Mouse (Mus musculus) heart, postnatal 0 days (tissue): ENCODE results near the gene Kif5c.

Experiments
- CTCF ChIP-seq: IDR thresholded peaks from 2 replicates; pipeline ENCODE4 v1.5.1; 2016; ENCODE audit warnings: antibody characterized with exemption, control low read depth, low read depth
- EP300 ChIP-seq: IDR thresholded peaks from 2 replicates; pipeline ENCODE4 v1.6.1; 2016; ENCODE audit warnings: antibody characterized with exemption, low read depth

DNA sequence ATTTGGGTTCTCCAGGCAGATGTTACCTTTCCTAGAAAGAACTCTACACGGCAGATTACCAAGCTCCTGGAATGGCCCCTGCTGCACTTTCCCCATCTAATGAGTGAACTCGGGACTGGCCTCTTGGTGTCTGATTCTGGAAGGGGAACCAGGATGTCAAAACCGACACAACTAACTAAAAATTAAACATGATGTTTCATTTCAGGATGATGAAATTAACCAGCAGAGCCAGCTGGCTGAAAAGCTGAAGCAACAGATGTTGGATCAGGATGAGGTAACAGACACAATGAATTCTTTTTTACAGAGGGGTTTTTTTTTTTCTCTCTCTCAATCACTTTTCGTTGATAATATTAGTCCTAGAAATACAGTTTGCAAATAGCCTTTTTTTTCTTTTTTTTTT lies 108.6 kb downstream of the Kif5c start:
- no peak for TF ChIP-seq CTCF
- TF ChIP-seq EP300 = no peak
